Mouse (Mus musculus): ENCODE measurements around the gene Cbr4.

GRCm38 (mm10) chr8:61478793-61479192 lies 8.7 kb upstream of the Cbr4 start:
- TF ChIP-seq CTCF (IDR thresholded peaks at IDR 0.05; ENCODE audit: insufficient read depth, low read length) = no peak
- no peak for TF ChIP-seq POLR2A (IDR thresholded peaks at IDR 0.05; ENCODE audit: borderline replicate concordance, extremely low read depth, low read depth, low read length)
